In the genomic region with DNA sequence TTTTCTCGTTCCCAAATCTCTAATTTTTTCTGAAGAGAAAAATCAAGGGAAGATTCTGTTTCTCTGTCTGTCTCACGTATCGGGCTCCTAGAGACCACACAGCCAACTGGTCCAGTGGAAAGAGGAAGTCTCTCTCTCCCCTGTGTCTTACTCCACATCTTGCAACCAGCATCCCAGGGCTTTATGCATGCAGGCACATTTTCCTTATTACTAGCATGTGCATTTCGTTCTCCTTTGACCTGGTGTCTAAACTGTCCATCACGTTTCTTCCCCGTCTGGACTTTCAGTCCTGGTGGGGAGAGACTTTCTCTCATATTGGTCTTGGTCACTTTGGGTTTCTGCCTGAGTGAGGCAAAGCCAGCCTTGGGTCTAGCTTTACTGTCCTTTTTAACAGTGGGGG, we compare ENCODE assay signal across 21 mouse cellular contexts.
"Had no signal": no experiment of that assay in that cellular context is flagged by ENCODE, and none has a peak within 500 bp of the region (broad histone marks: within the 10 kb centered on the region; RNA-seq: fewer than 3 reads in every experiment).

No protein-coding gene starts in this region.

- H3K4me2 ChIP-seq: liver, embryonic 15.5 days; lung, embryonic 15.5 days; midbrain, embryonic 12.5 days; neural tube, embryonic 13.5 days; neural tube, embryonic 15.5 days had no signal

- H3K9me3 ChIP-seq: liver, embryonic 15.5 days; lung, embryonic 15.5 days; midbrain, embryonic 10.5 days; midbrain, embryonic 12.5 days; neural tube, embryonic 13.5 days; neural tube, embryonic 15.5 days had no signal

- ATAC-seq: liver, postnatal 0 days; lung, postnatal 0 days; midbrain, embryonic 16.5 days had no signal

- H3K27me3 ChIP-seq: liver, embryonic 15.5 days; lung, embryonic 15.5 days; midbrain, embryonic 12.5 days; neural tube, embryonic 13.5 days; neural tube, embryonic 15.5 days had no signal

- H3K27ac ChIP-seq: liver, embryonic 15.5 days; lung, embryonic 15.5 days; midbrain, embryonic 10.5 days; midbrain, embryonic 12.5 days; neural tube, embryonic 13.5 days; neural tube, embryonic 15.5 days had no signal

- DNase-seq: lung, adult 2 months; lung, postnatal 14 days; lung, postnatal 4 days; midbrain, embryonic 14.5 days; retina, postnatal 1 day; right cerebral cortex, adult 18-20 months; right cerebral cortex, postnatal 25 days; right cerebral cortex, postnatal 4 days; spleen, adult 18-20 months; thymus, adult 2 months; thymus, postnatal 36 days had no signal

- H3K4me1 ChIP-seq: liver, embryonic 15.5 days; lung, embryonic 15.5 days; midbrain, embryonic 10.5 days; midbrain, embryonic 12.5 days; neural tube, embryonic 13.5 days; neural tube, embryonic 15.5 days had no signal

- H3K9ac ChIP-seq: liver, embryonic 15.5 days; liver, postnatal 0 days; lung, embryonic 15.5 days; midbrain, embryonic 12.5 days; neural tube, embryonic 13.5 days; neural tube, embryonic 15.5 days had no signal

- H3K4me3 ChIP-seq: liver, embryonic 15.5 days; lung, embryonic 15.5 days; midbrain, embryonic 10.5 days; midbrain, embryonic 12.5 days; myocyte; neural tube, embryonic 13.5 days; neural tube, embryonic 15.5 days had no signal
